Mouse (Mus musculus) lung, postnatal 0 days (tissue): ENCODE results near the gene Ttll8.

Source experiments
- CTCF ChIP-seq: IDR thresholded peaks from 2 replicates; pipeline ENCODE4 v1.5.1; 2016; ENCODE audit warnings: antibody characterized with exemption, mild to moderate bottlenecking
- EP300 ChIP-seq: IDR thresholded peaks from 2 replicates; pipeline ENCODE4 v1.6.1; 2016; ENCODE audit warnings: antibody characterized with exemption, mild to moderate bottlenecking, control low read depth

DNA sequence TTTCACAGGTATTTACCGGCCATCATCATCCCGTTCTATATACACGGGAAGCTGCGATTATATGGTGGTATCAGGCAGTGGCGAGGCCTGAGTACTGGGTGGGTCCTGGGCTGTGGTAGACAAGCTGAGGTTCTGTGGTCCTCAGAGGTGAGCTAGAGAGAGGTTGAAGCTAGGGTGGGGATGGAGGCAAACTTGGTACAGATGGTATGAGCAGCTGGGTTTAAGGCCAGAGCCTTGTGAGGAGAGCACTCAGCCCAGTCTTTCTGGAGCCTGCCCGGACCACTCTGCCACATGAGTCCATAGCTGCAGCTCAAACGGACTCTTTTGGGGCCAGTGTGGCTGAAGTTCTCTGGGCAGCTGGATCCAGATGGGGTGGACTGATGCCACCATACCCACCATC, 96.9 kb downstream of the Ttll8 start:
- no peak for TF ChIP-seq EP300
- TF ChIP-seq CTCF, result no peak
